Mouse (Mus musculus): ENCODE measurements around the gene Anapc7. TPM values are rescaled to one million over a fixed set of nuclear protein-coding genes. Genes with fewer than 3 reads are reported as not detected.

Anapc7 gene
- polyA plus RNA-seq, 1 experiment from 2014 or later, result 26.5 TPM

- H3K4me1 ChIP-seq (ENCODE audit: insufficient read depth, low read depth, low read length), result no peaks in the 10 kb centered on the region
- WGBS, result 96% methylated on average over 5 of the region's 5 CpGs
- TF ChIP-seq EP300 (IDR thresholded peaks at IDR 0.05) (no peak), CTCF (IDR thresholded peaks at IDR 0.05) (no peak)
- H3K9ac ChIP-seq (replicated peaks; ENCODE audit: low read depth), result no peak overlapping the region
- H3K27ac ChIP-seq (ENCODE audit: low read length), result no peak overlapping the region
- no peak overlapping the region for H3K4me2 ChIP-seq (replicated peaks; ENCODE audit: low read depth, low read length)
- peaks cover 85% of the 10 kb centered on the region for H3K36me3 ChIP-seq (ENCODE audit: insufficient read depth, low read length)
- ATAC-seq (no peak), DNase-seq (ENCODE audit: low spot score) (no peak)
- H3K4me3 ChIP-seq (ENCODE audit: low read depth, low read length), result no peak overlapping the region
- no peaks in the 10 kb centered on the region for H3K27me3 ChIP-seq (replicated peaks; ENCODE audit: insufficient read depth, low read length)
- no peaks in the 10 kb centered on the region for H3K9me3 ChIP-seq (ENCODE audit: low read length)
Measured at GRCm38 (mm10) chr5:122459335-122459734, 37.8 kb downstream of the Anapc7 start.

GRCm38 (mm10) chr5:122460656-122461055, 39.2 kb downstream of the Anapc7 start:
- H3K9me3 ChIP-seq (ENCODE audit: low read length), result no peaks in the 10 kb centered on the region
- H3K4me1 ChIP-seq (ENCODE audit: insufficient read depth, low read depth, low read length), result no peaks in the 10 kb centered on the region
- TF ChIP-seq CTCF (IDR thresholded peaks at IDR 0.05), result no peak
- no peak for TF ChIP-seq EP300 (IDR thresholded peaks at IDR 0.05)
- H3K4me2 ChIP-seq (replicated peaks; ENCODE audit: low read depth, low read length), result no peak overlapping the region
- no peak overlapping the region for H3K27ac ChIP-seq (ENCODE audit: low read length)
- H3K27me3 ChIP-seq (replicated peaks; ENCODE audit: insufficient read depth, low read length), result no peaks in the 10 kb centered on the region
- no peak overlapping the region for H3K9ac ChIP-seq (replicated peaks; ENCODE audit: low read depth)
- ATAC-seq (no peak), DNase-seq (ENCODE audit: low spot score) (no peak)
- peaks cover 79% of the 10 kb centered on the region for H3K36me3 ChIP-seq (ENCODE audit: insufficient read depth, low read length)
- no peak overlapping the region for H3K4me3 ChIP-seq (ENCODE audit: low read depth, low read length)
- 75% methylated on average over 11 of the region's 11 CpGs for WGBS

- TF ChIP-seq EP300 (IDR thresholded peaks at IDR 0.05) (no peak), CTCF (IDR thresholded peaks at IDR 0.05) (no peak)
- no peak overlapping the region for H3K4me2 ChIP-seq (replicated peaks; ENCODE audit: low read depth, low read length)
- no peak overlapping the region for H3K4me3 ChIP-seq (ENCODE audit: low read depth, low read length)
- ATAC-seq (no peak), DNase-seq (ENCODE audit: low spot score) (no peak)
- 92% methylated on average over 9 of the region's 9 CpGs for WGBS
- H3K27me3 ChIP-seq (replicated peaks; ENCODE audit: insufficient read depth, low read length), result no peaks in the 10 kb centered on the region
- H3K4me1 ChIP-seq (ENCODE audit: insufficient read depth, low read depth, low read length), result no peaks in the 10 kb centered on the region
- peaks cover 71% of the 10 kb centered on the region for H3K36me3 ChIP-seq (ENCODE audit: insufficient read depth, low read length)
- H3K27ac ChIP-seq (ENCODE audit: low read length), result no peak overlapping the region
- H3K9ac ChIP-seq (replicated peaks; ENCODE audit: low read depth), result no peak overlapping the region
- no peaks in the 10 kb centered on the region for H3K9me3 ChIP-seq (ENCODE audit: low read length)
Measured at GRCm38 (mm10) chr5:122461431-122461830, 39.9 kb downstream of the Anapc7 start.

- Histone ChIP-seq H3K4me3 (ENCODE audit: low read depth, low read length) (no peak overlapping the region), H3K9me3 (ENCODE audit: low read length) (no peaks in the 10 kb centered on the region), H3K27me3 (replicated peaks; ENCODE audit: insufficient read depth, low read length) (no peaks in the 10 kb centered on the region), H3K27ac (ENCODE audit: low read length) (no peak overlapping the region), H3K36me3 (ENCODE audit: insufficient read depth, low read length) (peaks cover 35% of the 10 kb centered on the region), H3K4me1 (ENCODE audit: insufficient read depth, low read depth, low read length) (no peaks in the 10 kb centered on the region), H3K9ac (replicated peaks; ENCODE audit: low read depth) (no peak overlapping the region), H3K4me2 (replicated peaks; ENCODE audit: low read depth, low read length) (no peak overlapping the region)
- no peak for TF ChIP-seq CTCF (IDR thresholded peaks at IDR 0.05)
- no peak for TF ChIP-seq EP300 (IDR thresholded peaks at IDR 0.05)
- ATAC-seq (no peak), DNase-seq (ENCODE audit: low spot score) (no peak)
- WGBS, result 59% methylated on average over 5 of the region's 5 CpGs
Measured at GRCm38 (mm10) chr5:122471658-122472057, 50.2 kb downstream of the Anapc7 start.

GRCm38 (mm10) chr5:122474643-122475363, 53.3 kb downstream of the Anapc7 start:
- no peak for ATAC-seq
- Histone ChIP-seq H3K4me1 (ENCODE audit: insufficient read depth, low read depth, low read length) (no peaks in the 10 kb centered on the region), H3K9me3 (ENCODE audit: low read length) (no peaks in the 10 kb centered on the region), H3K9ac (replicated peaks; ENCODE audit: low read depth) (no peak overlapping the region), H3K27ac (ENCODE audit: low read length) (no peak overlapping the region), H3K27me3 (replicated peaks; ENCODE audit: insufficient read depth, low read length) (no peaks in the 10 kb centered on the region), H3K4me3 (ENCODE audit: low read depth, low read length) (no peak overlapping the region), H3K4me2 (replicated peaks; ENCODE audit: low read depth, low read length) (no peak overlapping the region), H3K36me3 (ENCODE audit: insufficient read depth, low read length) (peaks cover 22% of the 10 kb centered on the region)
- 0 out of 2 replicates have a peak, but pooled peaks have one; percentile 12 for TF ChIP-seq CTCF (IDR thresholded peaks at IDR 0.05)
- no peak for TF ChIP-seq EP300 (IDR thresholded peaks at IDR 0.05)
- WGBS, result 81% methylated on average over 4 of the region's 4 CpGs
- no peak for DNase-seq (ENCODE audit: low spot score)

GRCm38 (mm10) chr5:122476078-122476477, 54.6 kb downstream of the Anapc7 start:
- ATAC-seq (no peak), DNase-seq (ENCODE audit: low spot score) (no peak)
- Histone ChIP-seq H3K4me2 (replicated peaks; ENCODE audit: low read depth, low read length) (no peak overlapping the region), H3K27ac (ENCODE audit: low read length) (no peak overlapping the region), H3K4me3 (ENCODE audit: low read depth, low read length) (no peak overlapping the region), H3K9ac (replicated peaks; ENCODE audit: low read depth) (no peak overlapping the region), H3K9me3 (ENCODE audit: low read length) (no peaks in the 10 kb centered on the region), H3K27me3 (replicated peaks; ENCODE audit: insufficient read depth, low read length) (no peaks in the 10 kb centered on the region), H3K36me3 (ENCODE audit: insufficient read depth, low read length) (peaks cover 19% of the 10 kb centered on the region), H3K4me1 (ENCODE audit: insufficient read depth, low read depth, low read length) (no peaks in the 10 kb centered on the region)
- TF ChIP-seq CTCF (IDR thresholded peaks at IDR 0.05), result no peak
- no peak for TF ChIP-seq EP300 (IDR thresholded peaks at IDR 0.05)
- 57% methylated on average over 3 of the region's 3 CpGs for WGBS
